Mouse (Mus musculus) right cerebral cortex, adult 18-20 months (tissue): ENCODE data around the gene Gna12.
A peak's percentile ranks its signal among the peaks of the same experiment; 100 is the strongest.

Source experiments
- DNase-seq: peaks from one replicate; pipeline ENCODE4 v3.0.0; 2022; ENCODE audit warnings: mixed read lengths

Gene Gna12

DNA sequence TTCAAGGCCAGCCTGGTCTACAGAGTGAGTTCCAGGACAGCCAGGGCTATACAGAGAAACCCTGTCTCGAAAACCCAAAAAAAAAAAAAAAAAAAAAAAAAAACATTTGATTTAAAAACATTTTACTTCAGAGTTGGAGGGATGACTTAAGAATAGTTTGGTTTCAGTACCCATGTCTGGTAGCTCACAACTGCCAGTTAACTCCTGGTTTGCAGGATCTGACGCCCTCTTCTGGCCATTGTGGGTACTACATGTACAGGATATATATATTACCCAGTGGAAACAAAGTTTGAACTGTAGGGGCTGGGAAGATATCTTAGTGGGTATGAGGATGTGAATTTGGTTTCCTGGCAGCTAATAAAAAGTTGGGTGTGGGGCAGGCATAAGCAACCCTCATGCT lies 79.3 kb downstream of the Gna12 start:
- DNase-seq: no peak

DNA sequence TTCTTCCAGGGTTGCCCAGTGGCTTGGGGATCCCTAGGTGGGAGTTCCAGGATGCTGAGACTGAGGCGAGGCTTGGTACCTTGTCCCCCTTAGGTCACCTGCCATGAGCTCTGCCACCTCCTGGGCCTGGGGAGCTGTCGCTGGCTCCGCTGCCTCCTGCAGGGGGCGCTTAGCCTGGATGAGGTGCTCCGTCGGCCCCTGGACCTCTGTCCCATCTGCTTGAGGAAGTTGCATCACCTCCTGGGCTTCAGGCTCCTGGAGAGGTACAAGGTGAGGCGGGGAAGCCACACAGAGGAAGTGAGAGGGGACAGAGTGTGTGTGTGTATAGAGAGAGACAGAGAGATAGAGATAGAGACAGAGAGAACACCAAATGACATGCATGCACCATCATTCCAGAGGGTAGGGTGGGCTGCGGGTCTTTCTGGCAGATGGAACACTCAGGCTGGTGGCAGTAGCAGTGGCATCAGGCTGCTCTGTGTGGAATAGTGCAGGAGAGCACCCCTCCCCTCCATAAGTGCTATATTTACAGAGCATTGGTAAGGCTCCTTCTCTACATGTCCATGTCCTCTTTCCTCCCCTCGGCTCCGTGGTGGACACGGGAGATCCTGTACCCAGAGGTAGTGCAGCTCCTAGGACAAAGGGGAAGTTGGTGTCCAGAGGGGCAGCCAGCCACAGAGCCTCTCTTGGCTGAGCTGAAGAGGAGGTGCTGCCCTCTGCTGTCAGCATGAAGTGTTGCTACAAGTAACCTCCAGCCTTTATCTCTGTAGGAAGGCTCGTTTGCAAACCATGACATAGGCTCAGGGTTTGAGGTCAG lies 81.0 kb downstream of the Gna12 start:
- peak; percentile 64 for DNase-seq

DNA sequence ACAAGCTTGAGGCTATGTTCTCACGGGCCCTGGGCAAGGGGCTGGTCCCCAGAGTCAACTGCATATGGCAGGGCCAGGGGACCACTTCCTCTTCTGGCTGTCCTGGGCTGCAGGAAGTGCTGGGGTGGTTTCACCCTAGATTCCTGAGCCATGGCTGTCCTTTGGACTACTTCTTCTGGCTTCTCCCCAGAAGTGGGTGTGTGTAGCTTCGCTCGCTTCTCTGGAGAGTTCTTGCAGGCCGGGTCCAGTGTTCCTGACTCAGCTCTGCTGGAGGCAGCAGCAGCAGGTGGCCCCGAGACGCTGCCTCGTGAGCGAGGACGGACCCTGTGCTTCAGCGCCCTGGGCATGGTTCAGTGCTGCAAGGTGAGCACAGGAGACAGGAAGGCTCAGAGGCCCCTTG lies 81.8 kb downstream of the Gna12 start:
- DNase-seq: no peak

DNA sequence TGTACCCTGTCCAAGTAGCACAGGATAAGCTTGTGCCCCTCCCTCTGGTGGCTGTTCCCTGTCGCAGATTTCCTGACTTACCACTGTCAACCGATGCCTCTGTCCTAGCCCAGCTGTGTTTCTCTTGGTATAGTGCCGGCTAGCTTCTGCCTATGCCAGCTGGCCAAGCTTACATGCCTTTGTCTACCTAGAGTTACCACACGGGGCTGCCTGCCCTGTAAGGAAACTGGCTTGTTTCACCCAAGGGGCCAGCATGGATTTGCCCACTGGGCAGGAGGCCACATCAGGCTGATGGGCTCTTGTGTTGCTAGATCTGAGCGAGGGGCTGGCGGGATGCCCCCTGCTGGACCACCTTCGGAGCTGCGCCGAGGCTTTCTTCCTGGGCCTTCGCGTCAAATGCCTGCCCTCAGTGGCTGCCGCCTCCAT lies 86.5 kb downstream of the Gna12 start:
- DNase-seq: no peak

DNA sequence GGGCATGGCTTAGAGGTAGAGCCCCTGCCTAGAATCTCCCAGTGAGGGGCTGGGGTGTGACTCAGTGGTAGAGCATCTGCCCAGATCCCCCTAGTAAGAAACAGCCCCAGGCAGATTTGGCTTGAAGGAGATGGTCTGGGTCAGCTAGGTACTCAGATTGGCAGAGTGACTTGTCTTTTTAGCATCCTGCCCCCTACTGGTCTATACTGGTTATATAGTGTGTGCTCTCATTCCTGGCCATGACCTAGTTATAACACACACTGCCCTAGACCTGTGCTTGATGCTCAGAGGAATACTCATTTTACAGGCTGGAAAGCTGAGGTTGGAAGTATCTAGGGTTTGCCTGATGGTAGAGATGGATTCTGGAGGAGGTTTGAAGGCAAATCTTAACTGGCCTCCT lies 88.4 kb downstream of the Gna12 start:
- no peak for DNase-seq

DNA sequence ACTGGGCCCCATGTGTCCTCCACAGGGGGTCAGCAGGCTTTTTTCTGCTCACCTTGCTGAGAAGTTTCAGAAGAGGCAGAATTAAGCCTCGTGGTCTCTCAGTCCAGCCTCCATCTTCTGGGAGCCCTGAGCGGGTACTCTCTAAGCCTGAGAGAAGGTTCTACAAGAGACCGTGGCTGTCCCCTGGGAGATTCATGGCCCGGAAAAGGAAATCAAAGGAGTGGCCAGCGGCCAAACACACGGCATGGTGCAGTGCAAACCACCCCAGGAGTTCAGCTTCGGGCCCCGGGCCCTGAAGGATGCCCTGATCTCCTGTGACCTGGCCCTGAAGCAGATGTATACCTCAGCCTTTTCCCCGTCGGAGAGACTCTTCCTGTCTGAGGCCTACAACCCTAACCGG lies 89.2 kb downstream of the Gna12 start:
- no peak for DNase-seq

DNA sequence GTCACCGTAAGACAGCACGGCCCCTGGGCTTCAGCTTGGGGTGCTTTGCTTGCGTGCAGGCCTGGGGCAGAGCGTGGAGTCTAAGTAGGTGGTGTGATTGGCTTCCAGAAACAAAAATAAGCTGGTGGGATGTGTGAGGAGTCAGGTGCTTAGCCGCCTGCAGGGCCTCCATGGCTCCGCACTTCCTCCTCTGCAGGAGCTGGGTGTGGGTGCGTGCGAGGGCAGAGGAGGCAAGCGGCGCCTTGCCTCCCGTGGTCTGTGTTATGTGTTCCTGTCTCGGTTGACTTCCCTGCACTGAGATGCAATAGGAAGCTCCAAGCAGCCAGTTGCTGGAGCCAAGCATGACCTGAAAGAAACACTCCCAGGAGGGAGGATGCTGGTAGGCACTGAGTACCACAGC lies 90.4 kb downstream of the Gna12 start:
- DNase-seq: peak; percentile 71

DNA sequence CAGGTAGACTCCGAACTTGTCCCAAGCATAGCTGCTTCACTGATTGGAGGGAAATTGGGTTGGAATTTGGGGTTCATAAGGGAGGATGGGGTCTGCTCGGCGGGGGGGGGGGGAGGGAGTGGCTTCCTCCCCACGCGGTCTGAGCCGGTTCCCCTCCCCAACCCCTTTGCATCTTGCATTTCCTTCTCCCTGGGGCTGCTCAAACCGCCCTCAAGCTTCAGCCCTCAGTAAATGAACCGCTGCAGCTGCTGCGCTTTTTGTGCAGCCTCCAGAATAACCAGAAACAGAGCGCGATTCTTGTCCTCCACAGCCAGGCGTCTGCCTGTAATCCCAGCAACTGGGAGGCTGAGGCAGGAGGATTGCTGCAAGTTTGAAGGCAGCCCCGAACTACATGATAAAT lies 94.1 kb downstream of the Gna12 start:
- DNase-seq: no peak

DNA sequence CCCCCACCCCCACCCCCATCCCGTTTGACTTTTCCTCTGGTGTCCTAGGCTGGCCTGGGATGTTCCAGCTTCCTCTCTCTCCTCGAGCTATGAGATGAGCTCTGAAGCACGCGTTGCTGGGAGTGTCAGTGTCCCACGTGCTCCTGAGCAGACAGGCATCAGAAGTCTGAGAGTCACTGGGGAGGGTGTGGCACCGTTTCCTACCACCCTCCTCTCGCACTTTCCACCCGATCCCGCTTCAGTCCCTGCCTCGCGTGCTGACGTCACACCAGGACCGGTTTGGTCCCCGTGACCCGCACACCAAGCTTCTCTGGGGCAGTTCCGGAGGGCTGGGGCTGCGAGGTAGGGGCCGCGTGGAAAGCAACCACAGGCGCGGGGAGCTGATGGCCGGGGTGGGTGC lies 94.9 kb downstream of the Gna12 start:
- peak; percentile 46 for DNase-seq

DNA sequence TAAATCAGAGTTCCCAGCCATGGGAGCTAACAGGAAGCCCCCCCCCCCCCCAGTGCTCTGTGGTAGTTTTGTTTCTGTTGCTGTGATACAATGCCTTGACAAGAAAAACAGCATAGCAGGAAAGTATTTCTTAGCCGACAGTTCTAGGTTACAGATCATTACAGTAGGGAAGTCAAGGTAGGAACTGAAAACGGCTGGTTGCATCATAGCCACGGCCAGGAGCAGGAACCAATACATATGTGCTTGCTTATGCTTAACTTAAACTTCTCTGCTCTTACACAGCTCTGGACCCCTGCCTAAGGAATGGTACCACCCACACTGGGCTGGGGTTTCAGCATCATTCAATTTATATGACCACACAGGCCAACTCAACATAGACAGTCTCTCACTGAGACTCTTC lies 96.9 kb downstream of the Gna12 start:
- DNase-seq: no peak

DNA sequence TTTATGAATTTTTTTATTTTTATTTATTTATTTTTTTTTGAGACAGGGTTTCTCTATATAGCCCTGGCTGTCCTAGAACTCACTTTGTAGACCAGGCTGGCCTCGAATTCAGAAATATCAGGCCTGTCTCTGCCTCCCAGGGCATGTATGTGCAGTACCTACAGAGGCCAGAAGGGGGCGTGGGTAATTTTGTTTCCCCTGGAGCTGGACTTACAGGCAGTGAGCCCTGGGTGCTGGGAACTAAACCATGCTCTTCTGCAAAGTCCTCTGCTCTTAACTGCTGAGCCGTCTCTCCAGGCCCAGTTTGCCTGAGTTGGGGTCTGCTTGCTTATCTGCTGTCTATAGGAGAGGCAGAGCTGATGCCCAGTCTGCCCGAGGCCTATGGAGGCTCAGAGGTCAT lies 98.0 kb downstream of the Gna12 start:
- no peak for DNase-seq

DNA sequence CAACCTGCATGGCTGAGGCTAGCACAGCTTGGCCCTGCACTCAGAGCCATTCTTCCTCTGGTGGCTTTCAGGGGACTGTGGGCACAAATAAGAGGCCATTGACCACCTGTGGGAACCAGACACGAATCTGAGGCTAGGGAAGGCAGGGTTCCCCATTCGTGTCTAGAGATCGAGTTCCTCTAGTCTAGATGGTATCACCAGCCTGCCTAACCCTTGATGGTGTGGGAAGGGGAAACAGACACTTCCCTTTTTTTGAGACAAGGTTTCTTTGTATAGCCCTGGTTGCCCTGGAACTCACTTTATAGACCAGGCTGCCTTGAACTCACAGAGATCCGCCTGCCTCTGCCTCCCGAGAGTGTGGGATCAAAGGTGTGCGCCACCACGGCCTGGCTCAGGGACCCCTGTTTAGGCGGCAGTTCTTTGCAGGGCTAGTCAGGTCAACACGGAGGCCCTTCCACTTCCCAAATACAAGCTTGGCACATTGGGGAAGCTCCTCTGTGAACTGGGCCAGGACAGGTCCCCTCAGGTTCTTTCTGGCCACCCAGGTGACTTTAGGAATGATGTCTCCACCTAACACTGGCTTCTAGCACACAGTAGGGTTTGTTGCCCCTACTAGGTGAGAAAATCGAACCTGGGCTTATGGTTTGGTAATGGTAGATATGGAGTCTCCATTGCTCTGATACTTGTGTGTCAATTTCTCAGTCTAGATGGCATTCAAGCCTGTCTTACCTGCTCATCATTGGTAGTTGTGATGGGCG lies 99.0 kb downstream of the Gna12 start:
- no peak for DNase-seq

DNA sequence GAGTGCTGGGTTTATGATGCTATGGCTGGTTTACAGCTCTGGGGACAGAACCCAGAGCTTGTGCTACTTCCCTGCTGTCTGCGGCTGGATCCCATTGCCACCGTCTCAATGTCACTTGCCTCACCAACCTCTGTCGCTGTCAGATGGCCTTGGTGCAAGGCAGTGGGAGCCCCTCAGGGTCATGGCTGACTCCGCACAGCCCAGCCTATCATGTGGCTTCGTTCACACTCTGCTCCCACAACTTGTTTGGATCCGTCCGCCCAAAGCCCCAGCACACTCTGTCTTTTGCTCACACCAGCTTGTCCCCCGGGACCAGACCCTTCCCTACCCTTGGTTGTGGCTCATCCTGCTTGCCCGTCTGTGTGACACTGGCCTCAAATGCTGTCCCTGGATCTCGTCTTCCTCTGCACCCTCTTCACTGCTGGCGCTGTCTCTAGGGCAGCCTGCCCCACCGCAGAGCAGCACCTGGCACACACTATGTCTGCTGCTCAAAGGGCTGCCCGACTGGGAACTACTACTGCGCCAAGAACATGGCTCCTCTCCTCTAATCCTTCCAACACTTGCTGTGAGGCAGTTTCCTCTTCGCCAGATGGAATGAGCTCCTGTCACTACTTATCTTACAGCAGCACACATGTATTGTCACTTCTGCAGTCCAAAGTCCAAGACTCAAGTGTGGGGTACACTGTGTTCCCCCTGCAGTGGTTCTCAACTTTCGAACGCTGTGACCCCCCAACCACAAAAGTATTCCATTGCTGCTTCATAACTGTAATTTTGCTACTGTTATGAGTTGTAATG lies 103.1 kb downstream of the Gna12 start:
- DNase-seq: no peak

DNA sequence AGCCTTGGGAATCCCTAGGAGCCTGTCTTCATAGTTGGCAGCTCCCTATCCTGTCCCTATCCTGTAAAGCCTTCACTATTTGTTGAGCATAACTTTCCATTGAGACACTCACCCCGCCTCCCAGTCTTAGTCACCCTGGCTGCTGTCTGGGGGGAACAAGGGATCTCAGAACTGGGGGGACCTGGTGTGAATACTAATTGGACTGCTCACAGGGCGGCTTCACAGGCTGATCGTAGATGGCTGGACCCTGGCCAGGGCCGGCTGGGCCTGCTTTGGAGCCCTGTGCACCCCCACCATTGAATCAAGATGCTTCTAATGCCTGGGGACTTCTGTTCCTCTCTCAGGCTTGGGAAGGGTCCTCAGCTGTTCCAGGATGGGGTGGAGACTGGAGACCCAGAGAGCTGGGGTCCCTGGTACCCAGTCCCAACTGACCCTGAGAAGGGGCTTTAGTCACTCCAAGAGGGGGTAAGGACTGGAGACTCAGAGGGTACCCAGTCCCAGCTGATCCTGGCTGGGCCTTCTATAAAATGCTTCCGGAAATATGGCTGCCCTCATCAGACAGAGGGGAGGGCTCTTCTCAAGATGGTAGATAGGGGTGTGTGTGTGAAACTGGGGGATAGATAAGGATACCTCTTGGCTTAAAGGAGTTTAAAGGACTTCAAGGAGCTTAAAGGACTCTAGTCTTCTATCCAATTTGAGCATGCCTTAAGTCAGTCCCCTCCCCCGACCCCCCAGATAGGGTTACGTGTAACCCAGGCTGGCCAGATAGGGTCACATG lies 104.0 kb downstream of the Gna12 start:
- DNase-seq: peak; percentile 47

DNA sequence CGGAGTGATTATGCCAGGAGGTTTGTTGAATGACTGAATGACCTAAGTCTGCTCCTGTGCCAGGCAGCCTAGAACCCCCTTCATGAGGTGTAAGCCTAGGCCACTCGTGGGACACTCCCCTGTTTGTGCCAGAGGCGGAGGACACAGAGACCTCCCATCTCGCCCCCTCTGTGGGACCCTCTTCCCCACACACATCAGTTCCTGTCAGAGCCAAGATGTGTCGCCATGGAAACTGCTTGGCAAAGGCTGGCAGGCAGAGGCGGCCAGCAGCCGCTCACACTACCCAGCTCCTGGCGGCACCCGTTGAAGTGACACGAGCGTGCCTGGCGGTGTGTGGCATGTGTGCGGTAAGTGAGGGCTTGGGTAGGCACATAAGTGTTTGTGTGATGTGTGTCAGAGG lies 106.4 kb downstream of the Gna12 start, which contains the start of gene Amz1:
Gene Amz1 (plus strand): TSS at position 306 of the 400 bp plus-strand sequence.
- DNase-seq: peak; percentile 78

DNA sequence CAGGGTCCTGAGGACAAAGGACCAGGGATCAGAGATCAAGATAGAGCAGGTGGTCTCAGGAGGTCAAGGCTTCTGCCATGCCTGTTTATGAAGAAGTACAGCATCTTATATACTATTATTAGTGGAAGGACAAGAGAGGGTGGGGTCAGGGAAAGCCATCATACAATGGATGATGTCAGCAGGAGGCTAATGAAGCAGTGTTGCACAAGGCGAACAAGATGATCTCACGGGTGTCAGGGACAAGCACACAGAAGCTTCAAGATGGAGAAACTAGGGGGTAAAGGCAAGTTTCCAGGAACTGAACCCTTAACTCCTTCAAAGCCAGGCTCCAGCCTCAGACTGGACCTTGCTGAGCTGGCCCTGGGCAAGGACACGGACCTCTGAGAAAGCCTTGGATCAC lies 108.1 kb downstream of the Gna12 start:
- no peak for DNase-seq

DNA sequence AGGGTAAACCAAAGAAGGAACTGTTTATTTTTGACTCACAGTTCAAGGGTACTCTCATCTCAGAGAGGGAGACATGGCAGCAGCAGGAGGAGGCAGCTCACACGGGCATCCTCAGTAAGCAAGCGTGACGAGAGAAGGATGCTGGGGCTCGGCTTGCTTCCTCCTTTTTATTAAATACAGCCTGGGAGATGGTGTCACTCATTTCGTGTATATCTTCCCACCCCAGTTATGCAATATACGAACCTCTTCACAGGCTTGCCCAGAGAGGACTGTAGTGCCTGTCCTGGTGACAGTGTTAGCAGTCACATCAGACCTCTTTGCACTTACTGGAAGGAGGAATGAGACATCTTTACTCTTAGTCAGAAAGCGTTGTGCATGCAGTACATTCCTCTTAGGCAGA lies 109.5 kb downstream of the Gna12 start:
- DNase-seq: no peak

DNA sequence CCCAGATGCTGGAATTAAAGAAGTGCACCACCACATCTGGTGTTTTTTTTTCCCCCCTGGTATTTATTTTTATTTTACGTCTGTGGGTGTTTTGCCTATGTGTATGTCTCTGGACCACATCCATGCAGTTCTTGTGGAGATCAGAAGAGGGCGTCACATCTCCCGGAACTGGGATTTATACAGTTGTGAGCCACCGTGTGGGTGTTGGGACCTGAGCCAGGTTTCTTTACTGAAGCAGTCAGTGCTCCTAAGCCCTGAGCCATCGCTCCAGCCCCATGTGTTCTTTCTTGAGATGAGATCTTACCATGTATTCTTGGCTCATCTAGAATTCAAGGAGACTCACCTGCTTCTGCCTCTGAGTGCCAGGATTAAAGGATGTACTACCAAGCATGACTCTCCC lies 119.2 kb downstream of the Gna12 start:
- DNase-seq: no peak

DNA sequence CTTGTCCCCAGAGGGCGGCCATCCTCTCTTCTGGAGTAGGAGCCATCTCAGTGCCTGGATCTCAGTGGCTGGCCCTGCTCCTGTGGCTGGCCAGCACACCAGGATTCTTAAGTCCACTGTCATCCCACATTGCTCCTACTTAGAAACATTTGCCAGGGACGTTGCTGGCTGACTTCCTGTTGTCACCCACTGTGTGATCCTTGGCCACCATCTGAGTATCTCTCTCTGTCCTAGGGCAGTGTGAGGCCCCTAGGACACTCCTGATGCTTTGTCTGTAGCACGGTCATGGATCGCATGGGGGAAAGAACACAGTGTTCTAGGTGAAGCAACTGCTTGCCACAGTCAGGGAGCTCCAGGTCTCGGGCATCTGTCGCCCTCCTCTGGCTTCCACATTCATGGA lies 119.9 kb downstream of the Gna12 start:
- no peak for DNase-seq
